Mouse (Mus musculus) liver, embryonic 14.5 days (tissue): ENCODE data around the gene Smim26. TPM values are rescaled to one million over a fixed set of nuclear protein-coding genes. Genes with fewer than 3 reads are reported as not detected.

Experiments used
- ATAC-seq: fragments of 200-750 bp; cut with Nextera tagmentation; 2 replicates; pipeline ENCODE4 v1.8.0; 2017; ENCODE audit warnings: moderate number of reproducible peaks, mild to moderate bottlenecking, moderate library complexity; ENCODE audit not compliant: insufficient read depth
- DNase-seq, 3 experiments: peaks; one replicate each; pipeline ENCODE4 v3.0.0-alpha.2; 2012 to 2013; ENCODE audit warnings: low read depth in 3 of 3, low spot score in 3 of 3
- H3K27ac ChIP-seq: fragments of 300-500 bp; sonication (generic); 2 replicates; pipeline ENCODE4 v1.5.1; 2014; ENCODE audit warnings: moderate library complexity, mild to moderate bottlenecking, control low read depth, inconsistent platforms
- H3K27me3 ChIP-seq: fragments of 300-500 bp; sonication (generic); 2 replicates; pipeline ENCODE4 v1.6.1; 2014; ENCODE audit warnings: mild to moderate bottlenecking, low read length, moderate library complexity; ENCODE audit not compliant: control insufficient read depth, insufficient read depth
- H3K36me3 ChIP-seq: fragments of 300-500 bp; sonication (generic); replicated peaks from 2 replicates; pipeline ENCODE4 v1.6.1; 2014; ENCODE audit warnings: low read depth; ENCODE audit not compliant: control insufficient read depth, insufficient read depth
- H3K4me1 ChIP-seq, 2 experiments: fragments of 200-500 bp in 1 of 2; fragments of 300-500 bp in 1 of 2; sonication (generic) in 1 of 2; replicated peaks; 2 replicates each; pipeline ENCODE4 v1.6.1; 2012 to 2014; ENCODE audit warnings: antibody characterized with exemption in 1 of 2, inconsistent platforms in 1 of 2, low read length in 1 of 2; ENCODE audit not compliant: control insufficient read depth in 2 of 2, insufficient read depth in 2 of 2
- H3K4me2 ChIP-seq: fragments of 300-500 bp; sonication (generic); 2 replicates; pipeline ENCODE4 v1.6.1; 2014; ENCODE audit warnings: low read depth, mild to moderate bottlenecking, control low read depth, moderate library complexity
- H3K4me3 ChIP-seq, 2 experiments: fragments of 200-500 bp in 1 of 2; fragments of 300-500 bp in 1 of 2; sonication (generic) in 1 of 2; 2 replicates each; pipeline ENCODE4 v1.5.1; 2012 to 2014; ENCODE audit warnings: low read depth in 2 of 2, low read length in 2 of 2, mild to moderate bottlenecking in 2 of 2, control low read depth in 1 of 2, inconsistent platforms in 1 of 2, moderate library complexity in 1 of 2; ENCODE audit not compliant: insufficient read depth in 1 of 2
- H3K9ac ChIP-seq: fragments of 300-500 bp; sonication (generic); replicated peaks from 2 replicates; pipeline ENCODE4 v1.6.1; 2014; ENCODE audit warnings: mild to moderate bottlenecking, control low read depth, moderate library complexity
- H3K9me3 ChIP-seq: fragments of 300-500 bp; sonication (generic); 2 replicates; pipeline ENCODE4 v1.6.1; 2016; ENCODE audit warnings: low read length, mixed read lengths; ENCODE audit not compliant: control insufficient read depth
- CTCF ChIP-seq: IDR thresholded peaks from 2 replicates; pipeline ENCODE4 v1.5.1; 2016; ENCODE audit warnings: antibody characterized with exemption, low read depth, control low read depth
- EP300 ChIP-seq: IDR thresholded peaks from 2 replicates; pipeline ENCODE4 v1.6.1; 2016; ENCODE audit warnings: antibody characterized with exemption, low read depth
- WGBS: fragments of 180-500 bp; shearing (Covaris S2); extraction: QIAGEN DNeasy Blood & Tissue Kit; methylation state at CpG from one replicate; pipeline ENCODE4 v1.1.7; 2014; ENCODE audit not compliant: insufficient replicate concordance; 5-methylcytosine and 5-hydroxymethylcytosine counted together
- polyA plus RNA-seq, 2 experiments: library from polyadenylated mRNA; depleted of rRNA in 1 of 2; stranded (reverse) in 1 of 2; unstranded in 1 of 2; fragments of >200 nt; fragmentation: Nextera tagmentation in 1 of 2; extraction: Ambion mirVana in 1 of 2; gene quantifications; 2 replicates each; pipeline versions ENCODE4 v1.2.1 to v1.2.3; 2012 to 2014

Smim26 gene
- polyA plus RNA-seq, 2 experiments = 15.6 to 22.1 TPM

DNA sequence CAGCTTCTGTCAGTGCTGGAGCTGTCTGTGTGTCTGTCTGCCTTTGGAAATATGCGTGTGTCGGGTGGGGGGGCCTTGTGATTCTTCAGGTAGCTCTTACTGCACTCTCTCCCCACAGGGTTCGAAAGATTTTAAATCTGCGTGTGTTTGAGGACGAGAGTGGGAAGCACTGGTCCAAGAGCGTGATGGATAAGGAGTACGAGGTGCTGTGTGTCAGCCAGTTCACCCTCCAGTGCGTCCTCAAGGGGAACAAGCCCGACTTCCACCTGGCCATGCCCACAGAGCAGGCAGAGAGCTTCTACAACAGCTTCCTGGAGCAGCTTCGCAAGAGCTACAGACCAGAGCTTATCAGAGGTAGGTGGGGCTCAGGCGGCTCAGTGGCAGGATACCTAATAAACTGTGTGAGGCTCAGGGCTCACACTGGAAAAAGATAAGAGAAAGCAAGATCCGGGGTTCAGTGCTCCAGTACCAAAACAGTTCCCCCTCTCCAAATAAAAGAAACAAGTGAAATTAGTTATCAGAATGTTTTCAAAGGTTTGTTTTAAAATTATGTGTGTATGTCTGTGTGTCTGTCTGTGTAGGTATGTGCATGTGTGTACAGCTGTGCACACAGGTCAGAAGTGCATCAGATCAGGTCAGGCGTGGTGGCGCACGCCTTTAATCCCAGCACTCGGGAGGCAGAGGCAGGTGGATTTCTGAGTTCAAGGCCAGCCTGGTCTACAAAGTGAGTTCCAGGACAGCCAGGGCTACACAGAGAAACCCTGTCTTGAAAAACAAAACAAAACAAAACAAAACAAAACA, 23.4 kb downstream of the Smim26 start:
- Histone ChIP-seq H3K27ac (no peak overlapping the region), H3K36me3 (no peaks in the 10 kb centered on the region), H3K4me2 (no peak overlapping the region), H3K9me3 (no peaks in the 10 kb centered on the region), H3K27me3 (no peaks in the 10 kb centered on the region), H3K9ac (no peak overlapping the region), H3K4me3 (no peak overlapping the region), H3K4me1 (peaks cover 0 to 5% of the 10 kb centered on the region in 2 experiments; a peak in 2 of 4 replicates)
- no peak for TF ChIP-seq EP300
- no peak for TF ChIP-seq CTCF
- ATAC-seq (peak; percentile 61; the same call in 1 of the 2 replicates), DNase-seq (no peak)
- WGBS = 47% methylated on average over 16 of the region's 16 CpGs

DNA sequence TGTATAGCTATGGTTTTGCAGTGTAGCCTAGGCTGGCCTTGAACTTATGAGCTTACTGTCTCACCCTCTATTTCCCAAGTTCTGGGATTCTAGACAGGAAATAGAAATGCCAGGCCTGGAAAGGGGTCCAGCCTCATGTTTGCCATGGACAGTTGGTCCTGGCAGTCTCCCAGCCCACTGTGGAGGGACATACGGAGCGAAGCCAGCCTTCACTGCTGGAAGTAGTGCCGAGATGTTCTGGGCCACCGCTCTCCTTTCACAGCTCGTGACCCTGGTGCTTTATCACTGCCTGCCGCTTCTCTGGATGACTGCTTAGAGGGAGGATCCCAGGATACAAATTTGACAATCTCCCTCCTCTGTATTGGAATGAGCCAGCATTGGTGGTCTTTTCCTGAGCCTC, 27.6 kb downstream of the Smim26 start:
- Histone ChIP-seq H3K4me1 (peaks cover 0 to 5% of the 10 kb centered on the region in 2 experiments; a peak in 2 of 4 replicates), H3K9me3 (no peaks in the 10 kb centered on the region), H3K4me2 (no peak overlapping the region), H3K27ac (no peak overlapping the region), H3K36me3 (no peaks in the 10 kb centered on the region), H3K4me3 (no peak overlapping the region), H3K9ac (no peak overlapping the region), H3K27me3 (no peaks in the 10 kb centered on the region)
- no peak for ATAC-seq
- WGBS = 77% methylated on average over 6 of the region's 6 CpGs
- DNase-seq = no peak
- TF ChIP-seq EP300 (no peak), CTCF (no peak)

DNA sequence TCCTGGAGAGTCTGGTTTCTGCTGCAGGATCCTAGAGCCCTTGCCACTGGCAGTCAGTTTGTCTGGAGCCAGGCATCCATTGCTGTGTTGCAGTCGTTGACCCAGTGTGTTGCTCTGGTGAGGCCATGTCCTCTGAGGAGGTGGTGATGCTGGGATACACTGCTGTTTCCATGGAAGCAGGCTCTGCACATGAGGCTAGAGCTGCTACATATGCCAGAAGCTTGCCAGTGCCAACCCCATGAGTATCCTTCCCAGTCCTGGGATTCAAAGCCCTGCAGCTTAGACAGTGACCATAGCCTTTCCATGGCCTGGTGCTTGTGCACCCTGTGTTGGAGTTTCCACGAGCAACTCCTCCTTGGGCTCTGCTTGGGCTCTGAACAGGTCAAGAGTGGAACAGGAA, 39.7 kb downstream of the Smim26 start:
- no peak overlapping the region for H3K4me3 ChIP-seq
- no peak overlapping the region for H3K9ac ChIP-seq
- no peak overlapping the region for H3K27ac ChIP-seq
- WGBS = 45% methylated on average over 2 of the region's 2 CpGs
- ATAC-seq (no peak), DNase-seq (no peak)
- no peaks in the 10 kb centered on the region for H3K36me3 ChIP-seq
- H3K27me3 ChIP-seq = no peaks in the 10 kb centered on the region
- H3K4me2 ChIP-seq = no peak overlapping the region
- no peaks in the 10 kb centered on the region for H3K9me3 ChIP-seq
- no peak for TF ChIP-seq EP300
- TF ChIP-seq CTCF = no peak
- H3K4me1 ChIP-seq = no peaks in the 10 kb centered on the region

DNA sequence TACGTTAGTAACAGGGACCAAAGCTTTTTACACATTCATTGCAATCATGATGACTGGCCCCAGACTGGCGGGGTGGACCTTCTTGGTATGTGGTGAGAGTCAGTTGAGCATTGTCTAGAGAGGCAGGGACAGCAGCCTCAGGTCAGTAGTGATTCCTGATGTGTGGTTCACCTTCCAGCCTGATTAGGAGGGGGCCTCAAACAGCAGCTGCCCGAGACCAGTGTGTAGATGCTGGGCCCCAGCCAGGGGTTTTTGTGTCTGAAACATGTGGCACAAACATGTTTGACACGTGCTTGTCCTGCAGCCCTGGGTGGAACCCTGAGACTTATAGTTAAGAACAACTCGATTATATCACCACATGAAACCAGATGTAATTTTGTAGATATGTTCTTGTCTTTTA, 40.4 kb downstream of the Smim26 start:
- WGBS = 55% methylated on average over 5 of the region's 5 CpGs

DNA sequence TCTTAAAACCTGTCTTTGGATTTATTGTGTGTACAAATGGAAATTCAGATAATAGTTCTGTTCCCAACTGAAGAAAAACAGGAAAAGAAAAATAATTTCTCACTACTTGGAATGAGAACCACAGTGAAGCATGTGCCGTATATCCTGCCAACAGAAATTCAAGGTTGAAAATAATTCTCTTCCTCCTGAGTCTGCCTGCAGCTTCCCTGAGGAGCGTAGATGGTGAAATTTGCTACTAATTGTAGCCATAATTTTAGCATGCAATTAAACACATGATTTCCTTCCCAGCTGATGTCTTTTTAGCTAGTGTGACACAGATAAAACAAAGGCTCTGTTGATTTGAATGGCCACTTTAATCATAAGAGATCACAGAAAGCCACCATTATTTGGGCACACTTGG, 40.9 kb downstream of the Smim26 start:
- H3K36me3 ChIP-seq = no peaks in the 10 kb centered on the region
- H3K9ac ChIP-seq = no peak overlapping the region
- no peak overlapping the region for H3K4me2 ChIP-seq
- no peaks in the 10 kb centered on the region for H3K9me3 ChIP-seq
- no peaks in the 10 kb centered on the region for H3K27me3 ChIP-seq
- TF ChIP-seq CTCF = no peak
- ATAC-seq = no peak
- no peak for DNase-seq
- no peak overlapping the region for H3K4me3 ChIP-seq
- no peaks in the 10 kb centered on the region for H3K4me1 ChIP-seq
- 72% methylated on average over 2 of the region's 2 CpGs for whole genome bisulfite sequencing
- no peak overlapping the region for H3K27ac ChIP-seq

More for the DNA sequence above, 40.4 kb downstream of the Smim26 start:
- H3K36me3 ChIP-seq = no peaks in the 10 kb centered on the region
- DNase-seq (no peak), ATAC-seq (no peak)
- H3K9me3 ChIP-seq = no peaks in the 10 kb centered on the region
- no peak overlapping the region for H3K9ac ChIP-seq
- no peaks in the 10 kb centered on the region for H3K4me1 ChIP-seq
- TF ChIP-seq CTCF (no peak), EP300 (no peak)
- no peak overlapping the region for H3K27ac ChIP-seq
- no peaks in the 10 kb centered on the region for H3K27me3 ChIP-seq
- no peak overlapping the region for H3K4me2 ChIP-seq
- no peak overlapping the region for H3K4me3 ChIP-seq
